Mouse (Mus musculus): ENCODE results near the gene Zbtb45.

DNA sequence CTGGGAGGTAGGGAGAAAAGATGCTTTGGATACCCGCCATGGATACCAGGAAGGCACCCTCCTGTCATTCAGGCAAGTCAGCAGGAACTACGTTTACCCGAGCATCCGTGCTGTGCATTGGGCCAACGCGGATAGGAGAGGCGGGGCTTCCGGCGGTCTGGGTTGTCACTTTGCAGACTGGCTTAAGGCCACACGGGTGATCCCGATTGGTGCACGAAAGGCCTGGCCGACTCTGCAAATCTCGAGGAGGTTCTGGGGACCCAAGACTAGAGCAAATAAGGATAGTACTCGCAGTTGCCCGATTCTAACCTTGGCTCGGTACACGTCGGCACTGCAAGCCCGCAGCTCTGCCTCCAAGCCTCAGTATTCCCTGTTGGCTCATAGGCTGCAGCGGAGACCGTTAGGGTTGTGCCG, 44.1 kb downstream of the Zbtb45 start, which contains the start of gene Zfp324:
- TF ChIP-seq CTCF (IDR thresholded peaks at IDR 0.05) (no peak), EP300 (IDR thresholded peaks at IDR 0.05) (no peak)
